9 mouse cellular contexts compared by ENCODE assay signal in the genomic region with DNA sequence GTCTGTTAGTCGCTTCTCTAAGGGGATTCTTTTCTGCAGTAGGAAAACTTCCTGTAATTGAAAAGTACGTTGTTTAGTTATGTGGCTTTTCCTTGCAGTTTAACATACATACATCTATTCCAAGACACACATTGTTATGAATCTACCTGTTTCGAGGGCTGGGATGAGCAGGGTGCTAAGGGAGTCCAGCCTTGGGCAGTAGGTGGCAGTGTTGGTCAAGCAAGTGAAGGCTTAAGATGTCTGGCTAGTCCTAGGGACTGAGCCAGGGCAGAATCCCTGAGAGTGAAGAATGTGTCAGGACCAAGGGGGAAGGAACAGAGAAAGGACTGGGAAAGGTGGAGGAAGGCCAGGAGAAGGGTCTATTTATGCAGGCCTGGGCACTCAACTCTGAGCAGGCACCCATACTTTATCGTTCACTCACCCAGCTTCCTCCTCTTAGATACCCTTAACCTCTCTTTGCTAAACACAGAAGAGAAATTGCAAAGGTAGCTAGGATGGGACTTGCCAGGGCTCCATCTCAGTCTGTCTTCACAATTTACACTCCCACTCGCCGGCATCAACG. TPM values are rescaled to one million over a fixed set of nuclear protein-coding genes. Genes with fewer than 3 reads are reported as not detected.
DNase-seq lines count a peak whose midpoint lies in the region; ATAC-seq and TF ChIP-seq lines count a peak whose summit lies in the region.
"Had no signal": no experiment of that assay in that cellular context is flagged by ENCODE, and none has a peak within 500 bp of the region (broad histone marks: within the 10 kb centered on the region; RNA-seq: fewer than 3 reads in every experiment).

No protein-coding gene starts in this region.

- no peaks in the 10 kb centered on the region for H3K36me3 ChIP-seq in thymus, adult 2 months (ENCODE audit: control insufficient read depth, insufficient read depth, low read length)
- H3K36me3 ChIP-seq in kidney, embryonic 16.5 days (ENCODE audit: insufficient read depth, low read length) = no peaks in the 10 kb centered on the region
- no peaks in the 10 kb centered on the region for H3K36me3 ChIP-seq in limb, embryonic 15.5 days

- no peak overlapping the region for H3K4me2 ChIP-seq in kidney, embryonic 16.5 days (replicated peaks; ENCODE audit: low read depth, low read length)
- no peak overlapping the region for H3K4me2 ChIP-seq in limb, embryonic 15.5 days

- no peaks in the 10 kb centered on the region for H3K27me3 ChIP-seq in thymus, adult 2 months (ENCODE audit: control insufficient read depth, insufficient read depth, low read length)
- H3K27me3 ChIP-seq in kidney, embryonic 16.5 days (ENCODE audit: insufficient read depth, low read length) = no peaks in the 10 kb centered on the region
- no peaks in the 10 kb centered on the region for H3K27me3 ChIP-seq in limb, embryonic 15.5 days

- H3K4me1 ChIP-seq in thymus, adult 2 months (replicated peaks; ENCODE audit: control insufficient read depth, insufficient read depth, low read length) = no peaks in the 10 kb centered on the region
- H3K4me1 ChIP-seq in kidney, embryonic 16.5 days (ENCODE audit: insufficient read depth, low read length) = no peaks in the 10 kb centered on the region
- H3K4me1 ChIP-seq in limb, embryonic 15.5 days = no peaks in the 10 kb centered on the region; the same call in 1 of the 2 replicates

- H3K27ac ChIP-seq in thymus, adult 2 months (ENCODE audit: control insufficient read depth, insufficient read depth, low read length) = no peak overlapping the region
- H3K27ac ChIP-seq in kidney, embryonic 16.5 days (ENCODE audit: low read length) = no peak overlapping the region
- no peak overlapping the region for H3K27ac ChIP-seq in limb, embryonic 15.5 days

- 63% methylated on average over 7 of the region's 7 CpGs for WGBS in thymus, adult 2 months
- 52% methylated on average over 7 of the region's 7 CpGs for whole genome bisulfite sequencing in kidney, embryonic 16.5 days
- WGBS in limb, embryonic 15.5 days = 51% methylated on average over 7 of the region's 7 CpGs

- TF ChIP-seq CTCF in thymus, adult 2 months (IDR thresholded peaks at IDR 0.05; ENCODE audit: borderline replicate concordance, control insufficient read depth, extremely low read depth, insufficient read depth, low read length, poor library complexity) = no peak

- no peak for TF ChIP-seq POLR2A in thymus, adult 2 months (IDR thresholded peaks at IDR 0.05; ENCODE audit: control insufficient read depth, extremely low read depth, insufficient read depth, low read length, poor library complexity)

- H3K9ac ChIP-seq in kidney, embryonic 16.5 days (replicated peaks; ENCODE audit: low read length) = no peak overlapping the region
- H3K9ac ChIP-seq in limb, embryonic 15.5 days = no peak overlapping the region

- no peak overlapping the region for H3K4me3 ChIP-seq in thymus, adult 2 months (ENCODE audit: control insufficient read depth, insufficient read depth, low read length)
- no peak overlapping the region for H3K4me3 ChIP-seq in kidney, embryonic 16.5 days (ENCODE audit: low read length)
- H3K4me3 ChIP-seq in limb, embryonic 15.5 days = no peak overlapping the region
- H3K4me3 ChIP-seq: myocyte had no signal

- peak; percentile 36 for DNase-seq in thymus, adult 2 months
- DNase-seq in thymus, adult 18-20 months = no peak
- DNase-seq in heart, adult 18-20 months = peak; percentile 21 to 73
- DNase-seq in ovary, postnatal 14 days (ENCODE audit: low spot score) = peak; percentile 56
- peak; percentile 82 for DNase-seq in urinary bladder, postnatal 14 days (ENCODE audit: low spot score)

- peak; percentile 86 for ATAC-seq in common myeloid progenitor, adult 5-6 weeks (replicated peaks; ENCODE audit: low read depth, poor library complexity, severe bottlenecking)
- peak; percentile 84; the same call in 1 of the 2 replicates for ATAC-seq in kidney, embryonic 16.5 days (ENCODE audit: low FRiP score, low TSS enrichment)
- ATAC-seq in limb, embryonic 15.5 days (ENCODE audit: insufficient number of reproducible peaks, low FRiP score, low TSS enrichment, low read depth) = peak; percentile 61; the same call in 1 of the 2 replicates

- no peaks in the 10 kb centered on the region for H3K9me3 ChIP-seq in kidney, embryonic 16.5 days (ENCODE audit: low read length)
- no peaks in the 10 kb centered on the region for H3K9me3 ChIP-seq in limb, embryonic 15.5 days

RNA-seq across cellular contexts. Expression of a gene that starts 23.2 kb away (rescaled TPM):
- 18.7 and 20.8 TPM in 2 replicates for polyA plus RNA-seq in thymus, adult 2 months (2012; rRNA removed)
- total RNA-seq in common myeloid progenitor, adult 5-6 weeks (2017) = 24.6 and 31.0 TPM in 2 replicates
- total RNA-seq in heart, adult 18-20 months (2021) = 10 to 100 TPM; 38.8 to 48.1 TPM
- 24.2 and 24.3 TPM in 2 replicates for polyA plus RNA-seq in kidney, embryonic 16.5 days (2015; fragmentation: Nextera tagmentation; extraction: Ambion mirVana)
- 24.8 and 29.3 TPM in 2 replicates for polyA plus RNA-seq in limb, embryonic 15.5 days (2015; fragmentation: Nextera tagmentation; extraction: Ambion mirVana)

RNA-seq across cellular contexts. Expression of a gene that starts 29.0 kb away (rescaled TPM):
- 0.08 and 0.32 TPM in 2 replicates for polyA plus RNA-seq in thymus, adult 2 months (2012; rRNA removed)
- 1.6 TPM in 1 of 2 replicates, not detected in the other for total RNA-seq in common myeloid progenitor, adult 5-6 weeks (2017)
- total RNA-seq in heart, adult 18-20 months (2021) = not detected
- polyA plus RNA-seq in kidney, embryonic 16.5 days (2015; fragmentation: Nextera tagmentation; extraction: Ambion mirVana) = 0.36 and 0.50 TPM in 2 replicates
- 0.15 TPM in 1 of 2 replicates, not detected in the other for polyA plus RNA-seq in limb, embryonic 15.5 days (2015; fragmentation: Nextera tagmentation; extraction: Ambion mirVana)

Comparison
In these comparisons a context has a peak if more than half of its experiments do, and no peak if none do; other contexts are left out.
1. DNase-seq: peak in thymus, adult 2 months (single experiment), heart, adult 18-20 months (2 of 2), ovary, postnatal 14 days (single experiment) and urinary bladder, postnatal 14 days (single experiment); none in thymus, adult 18-20 months (0 of 2).
2. Peak in every context shown above with its lines, with median percentiles within 50 percentile points of each other: ATAC-seq.